Comparison of ENCODE assay signal across 14 mouse cellular contexts in the genomic region with DNA sequence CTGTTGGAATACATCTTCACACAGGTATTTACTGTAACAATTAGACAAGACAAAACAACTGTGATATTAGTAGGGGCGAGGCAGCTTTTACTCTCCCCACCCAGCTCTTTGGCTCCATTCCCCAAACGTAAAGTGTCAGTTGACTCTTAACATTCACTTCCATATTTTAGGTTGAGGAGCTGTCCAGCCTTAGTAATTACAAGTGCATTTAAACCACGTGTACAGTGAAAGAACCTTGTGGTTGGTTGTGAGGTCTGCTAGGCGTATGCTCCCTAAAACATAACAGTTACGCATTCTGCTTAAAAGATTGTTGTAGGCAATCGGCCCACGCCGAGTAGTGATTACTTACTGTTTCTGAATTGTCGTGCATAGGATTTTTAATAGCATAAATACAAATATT. TPM values are rescaled to one million over a fixed set of nuclear protein-coding genes. Genes with fewer than 3 reads are reported as not detected.
DNase-seq lines count a peak whose midpoint lies in the region; ATAC-seq and TF ChIP-seq lines count a peak whose summit lies in the region.
"Had no signal": no experiment of that assay in that cellular context is flagged by ENCODE, and none has a peak within 500 bp of the region (broad histone marks: within the 10 kb centered on the region; RNA-seq: fewer than 3 reads in every experiment).

No protein-coding gene starts in this region.

- no peak for TF ChIP-seq EP300 in liver, postnatal 0 days (IDR thresholded peaks at IDR 0.05; ENCODE audit: low read depth)

- H3K9ac ChIP-seq in hindbrain, embryonic 12.5 days = no peak overlapping the region
- H3K9ac ChIP-seq in liver, postnatal 0 days (replicated peaks) = no peak overlapping the region
- H3K9ac ChIP-seq: limb, embryonic 15.5 days had no signal

- H3K27me3 ChIP-seq in hindbrain, embryonic 12.5 days = no peaks in the 10 kb centered on the region
- H3K27me3 ChIP-seq in hindbrain, embryonic 10.5 days (ENCODE audit: insufficient read depth, poor library complexity, severe bottlenecking) = no peaks in the 10 kb centered on the region
- H3K27me3 ChIP-seq in liver, postnatal 0 days (ENCODE audit: insufficient read depth, low read length) = no peaks in the 10 kb centered on the region
- H3K27me3 ChIP-seq: limb, embryonic 15.5 days had no signal

- H3K4me3 ChIP-seq in hindbrain, embryonic 12.5 days = no peak overlapping the region
- H3K4me3 ChIP-seq in hindbrain, embryonic 10.5 days = no peak overlapping the region
- peak overlapping the region; percentile 41 for H3K4me3 ChIP-seq in bone marrow, adult 2 months (replicated peaks; ENCODE audit: control insufficient read depth, low read depth, low read length)
- H3K4me3 ChIP-seq in liver, postnatal 0 days (ENCODE audit: low read depth, low read length) = no peak overlapping the region

- H3K4me2 ChIP-seq in hindbrain, embryonic 12.5 days (replicated peaks) = 0 out of 2 replicates have a peak overlapping the region, but pooled peaks have one; percentile 76
- peak overlapping the region; percentile 91 for H3K4me2 ChIP-seq in liver, postnatal 0 days (ENCODE audit: low read depth, low read length)

- H3K4me1 ChIP-seq in hindbrain, embryonic 12.5 days = peaks cover 14% of the 10 kb centered on the region
- H3K4me1 ChIP-seq in hindbrain, embryonic 10.5 days (replicated peaks) = peaks cover 23% of the 10 kb centered on the region
- peaks cover 4% of the 10 kb centered on the region for H3K4me1 ChIP-seq in bone marrow, adult 2 months (ENCODE audit: control insufficient read depth, insufficient read depth, low read length)
- H3K4me1 ChIP-seq in liver, postnatal 0 days (ENCODE audit: insufficient read depth) = peaks cover 24% of the 10 kb centered on the region

- 90% methylated on average over 9 of the region's 9 CpGs for WGBS in hindbrain, embryonic 12.5 days
- 91% methylated on average over 9 of the region's 9 CpGs for WGBS in hindbrain, embryonic 10.5 days
- WGBS in bone marrow, adult 2 months = 40% methylated on average over 9 of the region's 9 CpGs
- 59% methylated on average over 9 of the region's 9 CpGs for WGBS in liver, postnatal 0 days (ENCODE audit: insufficient replicate concordance)

- intact Hi-C loops in left cerebral cortex, postnatal 25 days (cut with DNase I) = no loop called here

- TF ChIP-seq CTCF in bone marrow, adult 2 months (IDR thresholded peaks at IDR 0.05; ENCODE audit: control insufficient read depth, insufficient read depth, low read length) = no peak
- TF ChIP-seq CTCF in liver, postnatal 0 days (IDR thresholded peaks at IDR 0.05; ENCODE audit: low read depth) = no peak

- no peak overlapping the region for H3K27ac ChIP-seq in hindbrain, embryonic 12.5 days
- H3K27ac ChIP-seq in hindbrain, embryonic 10.5 days = no peak overlapping the region
- H3K27ac ChIP-seq in bone marrow, adult 2 months (ENCODE audit: control insufficient read depth, insufficient read depth, low read depth, low read length, poor library complexity) = no peak overlapping the region; the same call in 1 of the 2 replicates
- no peak overlapping the region for H3K27ac ChIP-seq in liver, postnatal 0 days (ENCODE audit: low read depth)
- H3K27ac ChIP-seq: limb, embryonic 15.5 days had no signal

- no peaks in the 10 kb centered on the region for H3K9me3 ChIP-seq in hindbrain, embryonic 12.5 days (replicated peaks)
- H3K9me3 ChIP-seq in hindbrain, embryonic 10.5 days = no peaks in the 10 kb centered on the region
- no peaks in the 10 kb centered on the region for H3K9me3 ChIP-seq in liver, postnatal 0 days (ENCODE audit: low read length)
- H3K9me3 ChIP-seq: G1E; limb, embryonic 15.5 days had no signal

- no peak for ATAC-seq in hindbrain, embryonic 12.5 days (ENCODE audit: low FRiP score)
- no peak for ATAC-seq in liver, postnatal 0 days

- H3K36me3 ChIP-seq in hindbrain, embryonic 12.5 days = no peaks in the 10 kb centered on the region
- no peaks in the 10 kb centered on the region for H3K36me3 ChIP-seq in hindbrain, embryonic 10.5 days
- H3K36me3 ChIP-seq in liver, postnatal 0 days (replicated peaks; ENCODE audit: insufficient read depth, low read length) = no peaks in the 10 kb centered on the region
- H3K36me3 ChIP-seq: limb, embryonic 15.5 days had no signal

- no peak for TF ChIP-seq POLR2A in bone marrow, adult 2 months (IDR thresholded peaks at IDR 0.05; ENCODE audit: borderline replicate concordance, control insufficient read depth, low read depth, low read length)

- DNase-seq in hindbrain, embryonic 10.5 days (ENCODE audit: low spot score) = no peak
- peak; percentile 63 for DNase-seq in 416B (ENCODE audit: low read depth)
- no peak for DNase-seq in liver, postnatal 0 days
- no peak for DNase-seq in left cerebral cortex, adult 18-20 months (ENCODE audit: low spot score in 2 of 2)
- no peak for DNase-seq in left cerebral cortex, postnatal 25 days (ENCODE audit: low spot score in 2 of 2)
- no peak for DNase-seq in kidney, postnatal 36 days
- DNase-seq: adrenal gland, postnatal 25 days; cerebellum, postnatal 25 days; heart, postnatal 10 days; thymus, postnatal 4 days had no signal

RNA-seq across cellular contexts. Expression of a gene that starts 2.2 kb away (rescaled TPM):
- 41.6 and 43.7 TPM in 2 replicates for polyA plus RNA-seq in hindbrain, embryonic 12.5 days (2016; fragmentation: Nextera tagmentation; extraction: Ambion mirVana)
- 27.9 and 31.3 TPM in 2 replicates for polyA plus RNA-seq in hindbrain, embryonic 10.5 days (2016; fragmentation: Nextera tagmentation; extraction: Ambion mirVana)
- 16.9 and 30.7 TPM in 2 replicates for polyA plus RNA-seq in bone marrow, adult 2 months (2011; ENCODE audit: insufficient read depth, insufficient read length, low replicate concordance, missing spikeins)
- polyA plus RNA-seq in liver, postnatal 0 days (2015; fragmentation: Nextera tagmentation; extraction: Ambion mirVana) = 7.9 and 10.5 TPM in 2 replicates
- 100 to 1,000 TPM; 251 to 285 TPM for total RNA-seq in left cerebral cortex, adult 18-20 months (2021)
- 100 to 1,000 TPM; 234 to 245 TPM for total RNA-seq in left cerebral cortex, postnatal 25 days (2021)

RNA-seq across cellular contexts. Expression of a gene that starts 12.1 kb away (rescaled TPM):
- 173 and 178 TPM in 2 replicates for polyA plus RNA-seq in hindbrain, embryonic 12.5 days (2016; fragmentation: Nextera tagmentation; extraction: Ambion mirVana)
- polyA plus RNA-seq in hindbrain, embryonic 10.5 days (2016; fragmentation: Nextera tagmentation; extraction: Ambion mirVana) = 311 and 400 TPM in 2 replicates
- polyA plus RNA-seq in bone marrow, adult 2 months (2011; ENCODE audit: insufficient read depth, insufficient read length, low replicate concordance, missing spikeins) = 284 and 419 TPM in 2 replicates
- 148 and 158 TPM in 2 replicates for polyA plus RNA-seq in liver, postnatal 0 days (2015; fragmentation: Nextera tagmentation; extraction: Ambion mirVana)
- 10 to 100 TPM; 45.8 to 48.0 TPM for total RNA-seq in left cerebral cortex, adult 18-20 months (2021)
- 10 to 100 TPM; 49.1 to 51.8 TPM for total RNA-seq in left cerebral cortex, postnatal 25 days (2021)

RNA-seq across cellular contexts. Expression of a gene that starts 17.6 kb away (rescaled TPM):
- 56.5 and 60.9 TPM in 2 replicates for polyA plus RNA-seq in hindbrain, embryonic 12.5 days (2016; fragmentation: Nextera tagmentation; extraction: Ambion mirVana)
- polyA plus RNA-seq in hindbrain, embryonic 10.5 days (2016; fragmentation: Nextera tagmentation; extraction: Ambion mirVana) = 43.7 and 52.6 TPM in 2 replicates
- polyA plus RNA-seq in bone marrow, adult 2 months (2011; ENCODE audit: insufficient read depth, insufficient read length, low replicate concordance, missing spikeins) = 13.7 and 20.6 TPM in 2 replicates
- 19.1 and 20.9 TPM in 2 replicates for polyA plus RNA-seq in liver, postnatal 0 days (2015; fragmentation: Nextera tagmentation; extraction: Ambion mirVana)
- 10 to 100 TPM; 33.7 to 36.4 TPM for total RNA-seq in left cerebral cortex, adult 18-20 months (2021)
- 10 to 100 TPM; 32.1 TPM for total RNA-seq in left cerebral cortex, postnatal 25 days (2021)
